Mouse (Mus musculus) urinary bladder, adult 2 months (tissue): ENCODE data around the gene Mtch2. TPM values are rescaled to one million over a fixed set of nuclear protein-coding genes. Genes with fewer than 3 reads are reported as not detected.
"Not testable (repeated sequence)": the region's sequence is repeated elsewhere in the genome, so short reads cannot be mapped to it uniquely, and the experiment has no call there.

ENCODE experiments used
- DNase-seq: peaks from one replicate; pipeline ENCODE4 v3.0.0; 2022; ENCODE audit warnings: low spot score
- polyA plus RNA-seq: library from polyadenylated mRNA; depleted of rRNA; stranded (reverse); fragments of >200 nt; gene quantifications from 2 replicates; pipeline ENCODE4 v1.2.3, GENCODE M21; 2012

The Mtch2 gene
- polyA plus RNA-seq, 1 experiment, result 146 TPM

GRCm38 (mm10) chr2:90864184-90864583, 17.2 kb downstream of the Mtch2 start:
- no peak for DNase-seq

DNA sequence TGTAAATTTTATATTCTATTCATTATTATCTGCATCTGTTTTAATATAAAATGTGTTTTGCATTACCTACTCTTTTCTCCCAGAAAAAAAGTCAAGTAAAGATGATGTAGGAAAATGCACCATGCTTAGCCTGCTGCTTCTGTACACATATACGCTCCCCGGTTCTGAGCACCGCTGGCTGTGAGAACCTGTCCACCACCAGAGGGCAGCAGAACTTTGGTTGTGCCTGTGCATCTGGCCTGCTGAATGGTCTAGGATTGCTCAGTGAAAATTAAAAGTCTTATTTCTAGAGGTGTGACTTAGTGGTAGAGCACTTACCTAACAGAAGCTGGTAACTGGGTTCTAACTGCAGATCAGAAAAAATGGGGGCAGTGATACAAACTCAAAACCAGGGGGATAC, 19.6 kb downstream of the Mtch2 start:
- peak; percentile 51 for DNase-seq

DNA sequence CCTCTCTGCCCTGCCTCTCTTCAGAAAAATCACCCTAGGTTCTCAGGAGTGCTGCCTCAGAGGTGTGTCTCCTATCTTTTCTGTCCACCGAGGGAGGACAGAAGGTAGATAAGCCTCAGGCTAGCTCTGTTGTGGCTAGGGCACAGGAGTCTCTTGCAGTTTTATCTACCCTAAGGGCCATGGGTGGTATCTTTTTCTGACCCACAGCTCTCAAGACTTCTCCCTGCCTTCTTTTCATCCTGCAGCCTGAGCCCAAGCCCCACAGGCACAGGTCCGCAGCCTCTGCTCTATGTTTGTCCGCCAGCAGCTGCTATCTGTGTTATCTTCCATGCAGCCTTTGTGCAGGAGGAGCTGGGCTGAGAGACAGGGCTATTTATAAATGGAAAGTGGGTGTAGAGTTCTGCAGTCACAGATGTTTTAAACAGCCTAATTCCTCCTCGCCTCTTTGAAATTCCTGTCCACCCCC, 23.2 kb downstream of the Mtch2 start:
- no peak for DNase-seq

GRCm38 (mm10) chr2:90871180-90871961, 24.4 kb downstream of the Mtch2 start:
- no peak for DNase-seq

- no peak for DNase-seq
Measured at GRCm38 (mm10) chr2:90874025-90874424, 27.1 kb downstream of the Mtch2 start.

DNA sequence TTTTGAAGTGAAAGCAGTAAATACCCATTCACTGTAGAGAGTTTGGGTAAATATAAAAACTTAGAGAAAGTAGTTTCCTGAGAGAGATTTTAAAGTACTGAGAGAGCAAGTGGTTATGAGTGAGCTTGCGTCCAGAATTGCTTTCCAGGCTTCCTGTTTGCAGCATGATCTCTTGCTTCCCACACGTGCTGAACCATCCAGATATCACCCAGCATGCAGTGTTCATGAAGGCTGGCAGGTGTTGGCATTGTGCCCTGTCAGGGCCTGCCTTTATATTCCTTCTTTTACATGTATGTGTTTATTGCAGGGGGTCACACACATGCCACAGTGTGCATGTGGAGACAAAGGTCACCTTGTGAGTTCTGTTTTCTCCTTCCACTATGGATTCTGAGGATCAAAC, 28.3 kb downstream of the Mtch2 start:
- DNase-seq, result no peak

DNA sequence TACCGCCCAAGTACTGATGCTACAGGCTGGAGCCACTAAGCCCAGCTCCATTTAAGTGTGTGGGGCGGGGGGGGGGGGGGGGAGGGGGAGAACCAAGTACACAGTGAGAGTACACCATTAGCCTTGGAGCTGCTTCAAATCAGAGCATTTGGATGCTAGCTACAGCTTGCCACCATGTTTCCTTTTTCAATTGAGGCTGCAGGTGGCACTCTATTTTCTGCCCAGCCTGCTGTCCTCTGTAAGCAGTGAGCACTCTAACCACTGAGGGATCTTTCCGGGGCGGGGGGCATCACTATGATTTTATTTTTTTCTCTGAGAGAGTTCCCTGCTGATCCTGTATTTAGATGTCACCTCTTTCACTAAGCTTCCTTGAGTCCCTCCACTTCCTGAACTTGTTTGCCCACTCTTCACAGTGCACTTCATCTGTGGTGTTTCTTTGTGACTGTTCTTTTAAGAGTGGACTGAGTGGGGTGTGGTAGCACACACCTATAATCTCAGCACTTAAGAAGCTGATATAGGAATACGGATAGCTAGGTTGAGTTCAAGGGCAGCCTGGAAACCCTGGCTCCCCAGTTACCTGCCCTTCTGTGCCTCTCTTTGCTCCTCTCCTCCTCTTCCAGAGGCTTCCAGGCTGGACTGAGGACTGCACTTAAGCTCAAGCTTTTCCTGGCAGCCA, 30.8 kb downstream of the Mtch2 start:
- DNase-seq, result no peak

GRCm38 (mm10) chr2:90879419-90879818, 32.5 kb downstream of the Mtch2 start:
- DNase-seq, result no peak

GRCm38 (mm10) chr2:90880144-90880785, 33.3 kb downstream of the Mtch2 start:
- no peak for DNase-seq

DNA sequence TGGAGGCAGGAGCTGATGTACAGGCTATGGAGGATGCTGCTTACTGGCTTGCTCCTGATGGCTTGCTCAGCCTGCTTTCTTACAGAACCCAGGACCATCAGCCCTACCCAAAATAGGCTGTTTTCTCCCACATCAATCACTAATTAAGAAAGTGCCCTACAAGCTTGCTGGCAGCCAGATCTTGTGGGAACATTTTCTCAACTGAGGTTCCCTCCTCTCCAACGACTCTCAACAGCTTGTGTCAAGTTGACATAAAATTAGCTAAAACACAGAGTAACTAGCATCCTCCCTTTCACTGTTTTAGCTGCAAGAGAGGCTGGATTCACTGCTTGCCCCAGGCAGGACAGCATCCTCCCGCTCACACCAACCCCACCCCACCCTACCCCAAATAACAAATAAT, 34.9 kb downstream of the Mtch2 start:
- DNase-seq, result no peak

DNA sequence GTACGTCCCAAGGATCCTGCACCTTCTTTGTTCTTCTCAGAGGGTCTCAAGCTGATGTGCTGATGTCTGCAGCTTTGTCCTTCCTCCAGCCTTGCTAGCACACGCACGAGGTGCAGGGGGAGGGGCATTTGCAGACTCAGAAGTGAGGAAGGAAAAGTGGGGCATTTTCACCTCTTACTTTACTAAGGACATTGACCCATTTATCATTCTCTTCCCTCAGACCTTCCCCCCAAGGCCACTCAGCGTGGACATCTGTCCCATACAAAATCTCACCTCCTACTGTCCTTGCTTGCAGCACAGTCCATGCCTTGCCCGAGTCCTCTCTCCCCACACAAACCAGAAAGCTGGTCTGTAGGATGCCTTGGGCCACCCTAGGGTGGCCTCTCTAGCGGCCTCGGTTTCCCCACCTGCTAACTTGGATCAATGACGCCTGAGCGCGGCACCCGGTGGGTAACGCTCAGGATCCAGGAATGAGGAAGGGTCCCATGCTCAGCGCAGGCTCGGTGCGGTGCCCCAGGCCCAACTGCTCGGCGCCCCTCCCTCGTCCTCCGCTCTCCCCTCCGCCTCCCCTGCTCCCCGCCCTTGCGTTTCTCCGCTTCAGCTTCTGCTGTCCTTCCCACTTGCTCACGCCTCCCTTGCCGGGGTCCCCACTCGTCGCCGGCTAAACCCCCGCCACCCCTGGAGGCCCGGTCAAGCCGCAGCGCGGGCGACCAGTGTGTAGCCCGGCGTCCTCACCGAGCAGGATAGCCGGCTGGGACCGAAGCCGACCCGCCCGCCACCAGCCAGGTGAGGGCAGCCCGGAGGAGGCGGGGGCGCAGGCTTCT, 38.5 kb downstream of the Mtch2 start, which contains the start of gene C1qtnf4:
Gene C1qtnf4 (plus strand): TSS at position 643 of the 824 bp plus-strand sequence.
- no peak for DNase-seq

DNA sequence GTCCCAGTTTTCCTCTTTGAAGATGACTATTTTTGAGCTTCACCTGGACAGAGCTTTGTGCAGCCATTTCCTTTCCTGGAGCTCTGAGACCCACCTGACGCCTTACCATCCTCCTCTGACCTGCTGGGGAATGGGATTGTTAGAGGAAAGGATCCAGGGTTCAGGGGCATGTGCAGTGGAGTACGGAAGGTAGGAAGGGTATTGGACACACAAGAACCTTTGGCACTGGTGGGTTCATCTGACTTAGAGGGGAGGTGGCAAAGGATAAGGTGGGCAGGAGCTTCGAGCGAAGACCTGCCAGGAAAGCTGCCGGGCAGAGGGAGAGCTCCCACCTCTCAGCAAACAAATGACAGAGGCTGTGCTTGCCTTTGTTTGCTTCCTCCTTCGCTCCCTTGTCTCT, 39.5 kb downstream of the Mtch2 start:
- DNase-seq, result no peak

GRCm38 (mm10) chr2:90887627-90888026, 40.7 kb downstream of the Mtch2 start:
- DNase-seq, result no peak

GRCm38 (mm10) chr2:90889550-90890548, 42.9 kb downstream of the Mtch2 start:
- peak; percentile 40 for DNase-seq

DNA sequence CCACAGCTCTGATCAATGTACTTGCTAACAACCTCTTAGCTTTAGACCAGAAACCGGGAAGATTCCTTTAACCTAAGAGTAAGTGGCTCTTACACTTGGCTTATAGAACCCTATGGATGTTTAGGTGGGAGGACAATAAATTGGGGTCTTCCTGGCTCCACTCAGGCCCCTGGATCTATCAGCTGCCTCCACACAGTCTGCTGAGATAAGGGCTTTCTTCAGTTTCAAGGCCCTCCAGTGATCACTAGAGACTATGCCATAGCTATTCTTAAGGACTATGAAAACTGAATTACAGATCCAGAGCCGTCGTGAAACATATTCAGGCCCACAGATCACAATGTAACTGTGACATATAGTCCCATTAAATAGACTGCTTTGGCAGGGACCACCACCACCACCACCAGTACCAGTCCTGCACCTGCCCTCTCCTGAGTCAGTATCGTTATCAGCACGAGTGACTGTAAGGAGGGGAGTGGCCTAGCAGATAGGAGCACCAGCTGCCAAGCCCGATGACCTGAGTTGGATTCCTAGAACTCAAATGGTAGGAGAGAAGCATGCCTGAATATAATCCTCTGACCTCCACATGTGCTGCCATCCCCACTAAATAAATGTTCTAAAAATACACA, 46.8 kb downstream of the Mtch2 start:
- no peak for DNase-seq

DNA sequence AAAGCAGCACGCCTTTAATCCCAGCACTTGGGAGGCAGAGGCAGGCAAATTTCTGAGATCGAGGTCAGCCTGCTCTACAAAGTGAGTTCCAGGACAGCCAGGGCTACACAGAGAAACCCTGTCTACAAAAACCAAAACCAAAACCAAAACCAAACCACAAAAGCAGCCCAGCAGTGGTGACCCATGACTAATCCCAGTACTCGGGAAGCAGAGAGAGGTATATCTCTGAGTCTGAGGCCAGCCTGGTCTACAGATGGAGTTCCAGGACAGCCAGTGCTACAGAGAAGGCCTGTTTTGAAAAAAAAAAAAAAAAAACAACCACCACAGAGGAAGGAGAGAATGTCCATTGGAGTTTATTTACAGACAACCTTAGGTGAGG, 47.3 kb downstream of the Mtch2 start:
- not testable (repeated sequence) for DNase-seq

- DNase-seq, result no peak
Measured at GRCm38 (mm10) chr2:90903398-90903797, 56.4 kb downstream of the Mtch2 start.

- peak; percentile 80 for DNase-seq
Measured at GRCm38 (mm10) chr2:90904076-90904855, 57.3 kb downstream of the Mtch2 start, which contains the start of the genes Kbtbd4 and Ndufs3. Gene Kbtbd4 (plus strand): TSS chr2:90904740. Gene Ndufs3 (minus strand): TSS chr2:90904827.

- no peak for DNase-seq
Measured at GRCm38 (mm10) chr2:90904856-90905224, 57.9 kb downstream of the Mtch2 start.
